Mouse (Mus musculus) layer of hippocampus, postnatal 25 days (tissue): ENCODE results near the gene Tmem132b. TPM values are rescaled to one million over a fixed set of nuclear protein-coding genes. Genes with fewer than 3 reads are reported as not detected.
A peak's percentile ranks its signal among the peaks of the same experiment; 100 is the strongest.

ENCODE experiments used
- DNase-seq, 2 experiments: peaks; one replicate each; pipeline ENCODE4 v3.0.0; 2022; ENCODE audit warnings: mixed read lengths in 2 of 2, low spot score in 1 of 2; ENCODE audit errors: extremely low spot score in 1 of 2
- total RNA-seq, 2 experiments: library from RNA; stranded (reverse); gene quantifications; 2 replicates each; pipeline ENCODE4 v1.2.3; 2021

The Tmem132b gene
- total RNA-seq, 2 experiments from 2014 or later, result 108 to 121 TPM

- DNase-seq, result no peak
These were observed 116.7 kb downstream of the Tmem132b start for GRCm38 (mm10) chr5:125648236-125648635.

GRCm38 (mm10) chr5:125649982-125650381, 118.4 kb downstream of the Tmem132b start:
- DNase-seq, result no peak

GRCm38 (mm10) chr5:125658101-125658500, 126.5 kb downstream of the Tmem132b start:
- DNase-seq, result no peak

- no peak for DNase-seq
These were observed 127.6 kb downstream of the Tmem132b start for GRCm38 (mm10) chr5:125658959-125659749.

GRCm38 (mm10) chr5:125675623-125676022, 144.0 kb downstream of the Tmem132b start:
- peak; percentile 36 to 41 for DNase-seq

GRCm38 (mm10) chr5:125676025-125676623, 144.6 kb downstream of the Tmem132b start:
- no peak for DNase-seq

- no peak for DNase-seq
These were observed 149.3 kb downstream of the Tmem132b start for GRCm38 (mm10) chr5:125680889-125681288.

- no peak for DNase-seq
These were observed 151.9 kb downstream of the Tmem132b start for GRCm38 (mm10) chr5:125683491-125683890.

- DNase-seq, result no peak
These were observed 154.2 kb downstream of the Tmem132b start for GRCm38 (mm10) chr5:125685681-125686331.

GRCm38 (mm10) chr5:125692538-125692937, 161.0 kb downstream of the Tmem132b start:
- DNase-seq, result no peak

- no peak for DNase-seq
These were observed 167.8 kb downstream of the Tmem132b start for GRCm38 (mm10) chr5:125699395-125699794.

- no peak for DNase-seq
These were observed 168.7 kb downstream of the Tmem132b start for GRCm38 (mm10) chr5:125700234-125700633.

- peak; percentile 42 to 47 for DNase-seq
These were observed 173.8 kb downstream of the Tmem132b start for GRCm38 (mm10) chr5:125705379-125705778.

GRCm38 (mm10) chr5:125709160-125709559, 177.6 kb downstream of the Tmem132b start:
- DNase-seq, result peak; percentile 65 to 91

GRCm38 (mm10) chr5:125726815-125727214, 195.2 kb downstream of the Tmem132b start:
- no peak for DNase-seq

GRCm38 (mm10) chr5:125727436-125727835, 195.9 kb downstream of the Tmem132b start:
- no peak for DNase-seq

- DNase-seq, result no peak
These were observed 196.4 kb downstream of the Tmem132b start for GRCm38 (mm10) chr5:125727936-125728335.

- DNase-seq, result no peak
These were observed 196.9 kb downstream of the Tmem132b start for GRCm38 (mm10) chr5:125728521-125728920.

GRCm38 (mm10) chr5:125733806-125734205, 202.2 kb downstream of the Tmem132b start:
- no peak for DNase-seq

GRCm38 (mm10) chr5:125737105-125737504, 205.5 kb downstream of the Tmem132b start:
- DNase-seq, result no peak

- no peak for DNase-seq
These were observed 211.9 kb downstream of the Tmem132b start for GRCm38 (mm10) chr5:125743503-125743902.
